Mouse (Mus musculus) cerebellum, postnatal 14 days (tissue): ENCODE measurements around the gene Lsp1.
A peak's percentile ranks its signal among the peaks of the same experiment; 100 is the strongest.

ENCODE experiments used
- DNase-seq, 2 experiments: peaks; one replicate each; pipeline ENCODE4 v3.0.0; 2021; ENCODE audit warnings: mixed read lengths in 2 of 2

Lsp1 gene

DNA sequence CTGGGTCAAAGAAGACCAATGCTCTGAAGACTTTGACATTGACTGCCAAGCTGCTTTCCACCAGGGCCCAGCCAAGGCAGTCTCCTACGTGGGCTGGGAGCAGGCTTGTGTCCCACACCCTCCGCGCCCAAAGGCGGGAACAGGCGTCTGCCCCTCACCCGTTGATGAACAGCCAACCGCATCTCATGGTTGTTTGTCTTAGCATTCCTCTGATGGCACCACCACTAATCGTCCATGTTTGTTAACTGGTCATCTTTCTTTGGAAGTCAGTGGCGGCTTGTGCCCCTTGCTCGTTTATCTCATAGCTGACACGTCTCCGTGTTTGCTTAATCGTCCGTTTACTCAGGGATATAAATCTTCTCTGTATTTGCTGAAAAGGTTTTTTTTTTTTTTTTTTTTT, 48.9 kb downstream of the Lsp1 start:
- DNase-seq = no peak

- DNase-seq = no peak
These were observed 49.6 kb downstream of the Lsp1 start for GRCm38 (mm10) chr7:142510021-142510777.

DNA sequence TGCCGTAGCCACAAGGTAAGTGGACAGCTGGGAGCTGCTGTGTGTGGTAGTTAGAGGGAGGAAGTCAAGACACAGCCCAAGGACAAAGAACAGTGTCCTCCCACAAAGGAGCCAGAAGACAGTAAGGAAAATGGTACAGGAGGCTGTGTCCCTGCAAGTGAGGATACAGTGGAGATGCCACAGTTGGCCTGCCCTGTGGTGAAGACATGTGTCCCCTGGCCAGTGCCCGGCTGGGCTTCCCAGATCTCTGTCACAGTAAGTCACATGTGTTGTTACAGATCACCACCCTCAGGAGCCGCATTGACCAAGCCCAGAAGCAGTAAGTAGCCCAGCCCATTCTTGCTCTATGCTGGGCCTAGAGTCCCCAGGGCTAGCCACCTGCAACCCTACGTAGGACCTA, 53.4 kb downstream of the Lsp1 start:
- DNase-seq = no peak

- no peak for DNase-seq
These were observed 55.8 kb downstream of the Lsp1 start for GRCm38 (mm10) chr7:142516221-142516978.

GRCm38 (mm10) chr7:142517531-142517930, 56.9 kb downstream of the Lsp1 start:
- DNase-seq = no peak

GRCm38 (mm10) chr7:142520331-142520730, 59.7 kb downstream of the Lsp1 start:
- no peak for DNase-seq

- DNase-seq = no peak
These were observed 61.7 kb downstream of the Lsp1 start for GRCm38 (mm10) chr7:142522352-142522751.

- DNase-seq = no peak
These were observed 62.8 kb downstream of the Lsp1 start for GRCm38 (mm10) chr7:142523200-142523990.

DNA sequence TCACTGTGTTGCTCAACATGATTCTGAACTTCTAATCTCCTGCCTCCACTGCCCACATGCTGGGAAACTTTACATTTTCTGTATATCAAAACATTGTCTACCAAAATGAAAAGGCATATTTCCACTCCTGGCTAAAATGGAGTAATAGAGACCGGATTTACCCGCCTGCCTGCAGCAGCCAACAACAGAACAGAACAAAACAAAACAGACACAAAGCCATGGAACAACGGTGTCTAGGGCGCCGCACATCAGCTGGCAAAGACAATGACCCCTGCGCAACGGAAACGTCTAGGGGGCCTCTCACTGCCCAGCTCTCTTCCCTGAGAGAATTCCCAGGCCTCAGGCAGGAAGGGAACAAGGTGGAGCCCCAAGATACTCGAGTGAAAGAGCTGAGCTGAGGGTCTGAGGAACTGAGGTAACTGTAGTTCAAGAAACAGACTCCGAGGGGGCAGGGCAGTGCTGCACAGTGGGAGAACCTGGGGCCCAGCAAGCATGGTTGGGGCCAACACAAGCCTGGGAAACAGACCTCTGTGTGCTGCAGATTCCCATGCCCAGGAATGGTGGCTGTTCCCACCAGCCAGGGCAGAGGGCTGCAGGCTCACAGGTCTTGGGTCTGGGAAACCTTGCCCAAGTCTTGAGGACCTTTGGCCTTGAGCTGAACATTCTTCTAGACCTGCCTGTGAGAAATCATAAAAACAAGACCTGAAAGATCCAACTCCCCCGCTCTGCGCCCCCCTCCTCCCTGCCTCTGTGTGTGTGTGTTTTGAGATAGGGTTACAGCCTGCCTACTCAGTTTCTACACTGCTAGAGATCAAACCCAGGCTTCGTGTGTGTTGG, 65.0 kb downstream of the Lsp1 start:
- no peak for DNase-seq

GRCm38 (mm10) chr7:142529350-142529749, 68.7 kb downstream of the Lsp1 start:
- no peak for DNase-seq

DNA sequence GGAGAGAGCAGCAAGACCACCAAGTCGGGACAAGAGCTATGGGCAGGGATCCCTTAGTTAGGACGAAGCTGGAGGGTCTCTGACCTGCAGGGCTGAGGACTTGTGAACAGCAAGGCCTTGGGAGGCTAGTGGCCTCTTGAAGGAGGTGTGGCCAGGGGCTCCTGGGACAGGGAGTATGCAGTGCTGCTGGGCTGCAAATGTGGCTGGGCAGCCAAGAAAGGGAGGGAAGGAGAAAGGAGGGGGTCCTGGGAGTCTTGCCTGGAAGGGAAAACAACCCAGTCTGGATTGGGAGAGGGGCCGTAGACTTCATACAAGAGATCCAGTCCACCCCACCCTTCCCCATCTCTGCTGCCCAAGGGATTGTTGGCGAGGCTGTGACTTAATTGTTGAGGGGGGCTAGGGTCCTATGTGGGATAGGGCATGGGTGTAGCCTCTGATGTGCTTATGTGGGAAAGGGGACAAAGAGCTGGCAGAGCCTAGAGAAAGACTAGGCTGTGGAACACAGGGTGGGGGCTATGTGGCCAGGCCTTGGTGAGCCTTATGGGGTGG, 71.4 kb downstream of the Lsp1 start:
- DNase-seq = no peak

DNA sequence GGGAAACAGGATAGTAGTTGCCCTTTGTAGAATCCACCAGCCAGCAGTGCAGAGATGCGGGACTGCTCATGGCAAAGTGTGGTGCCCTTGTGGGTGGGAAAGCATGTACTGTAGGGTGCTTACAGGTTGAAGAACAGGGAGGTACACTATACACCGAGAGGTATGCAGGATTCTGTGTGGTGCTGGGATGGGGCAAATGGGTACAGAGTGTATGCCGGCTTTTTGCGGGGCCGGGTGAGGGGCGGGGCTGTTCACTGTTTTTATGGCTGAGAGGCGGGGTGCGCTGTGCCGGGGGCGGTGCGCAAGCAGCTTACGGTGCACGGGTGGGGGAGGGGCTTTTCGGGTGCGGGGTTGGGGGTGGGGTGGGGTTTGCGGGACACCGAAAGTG, 72.1 kb downstream of the Lsp1 start, which contains the start of gene Mrpl23:
Mrpl23 (plus strand) TSS at position 16 of the 388 bp plus-strand sequence.
- DNase-seq = no peak

GRCm38 (mm10) chr7:142533059-142533855, 72.6 kb downstream of the Lsp1 start:
- peak; percentile 96 to 97 for DNase-seq

GRCm38 (mm10) chr7:142535116-142535515, 74.5 kb downstream of the Lsp1 start:
- DNase-seq = no peak

DNA sequence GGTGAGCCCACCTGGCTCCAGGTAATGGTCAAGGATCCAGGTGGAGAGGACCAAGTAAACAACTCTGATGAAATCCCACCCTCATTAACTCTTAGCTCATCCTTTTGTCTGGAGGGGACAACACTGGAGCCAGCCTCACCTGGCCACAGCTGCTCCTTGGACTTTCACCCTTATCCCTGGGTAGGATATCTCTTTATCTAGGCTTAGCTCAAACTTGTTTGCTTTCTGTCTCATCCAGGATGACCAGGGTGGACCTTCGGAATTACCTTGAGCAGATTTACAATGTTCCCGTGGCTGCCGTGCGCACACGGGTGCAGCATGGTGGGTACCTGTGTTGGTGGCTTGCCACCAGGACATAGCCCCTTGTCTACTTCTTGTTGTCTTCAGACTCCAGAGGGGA, 75.2 kb downstream of the Lsp1 start:
- no peak for DNase-seq

DNA sequence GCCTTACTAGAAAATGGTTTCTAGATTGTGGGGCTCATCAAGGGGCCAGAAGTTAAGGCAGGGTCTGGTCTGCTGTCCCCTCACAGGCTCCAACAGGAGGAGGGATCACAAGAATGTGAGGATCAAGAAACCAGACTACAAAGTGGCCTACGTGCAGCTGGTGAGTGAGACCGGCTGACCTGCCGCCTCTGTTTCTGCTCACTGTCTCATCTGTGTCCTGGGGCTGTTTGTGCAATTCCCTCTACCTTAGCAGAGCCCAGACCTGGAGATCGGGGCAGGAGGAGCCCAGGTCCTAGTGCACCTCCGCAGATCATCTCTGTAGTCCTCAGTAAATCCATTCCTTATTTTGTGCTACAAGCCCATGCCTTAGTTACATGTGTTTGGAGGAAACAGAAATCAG, 76.6 kb downstream of the Lsp1 start:
- no peak for DNase-seq

- peak; percentile 83 to 91 for DNase-seq
These were observed 77.3 kb downstream of the Lsp1 start for GRCm38 (mm10) chr7:142537879-142538278.

GRCm38 (mm10) chr7:142538291-142538690, 77.7 kb downstream of the Lsp1 start:
- no peak for DNase-seq

- DNase-seq = no peak
These were observed 78.2 kb downstream of the Lsp1 start for GRCm38 (mm10) chr7:142538766-142539165.

DNA sequence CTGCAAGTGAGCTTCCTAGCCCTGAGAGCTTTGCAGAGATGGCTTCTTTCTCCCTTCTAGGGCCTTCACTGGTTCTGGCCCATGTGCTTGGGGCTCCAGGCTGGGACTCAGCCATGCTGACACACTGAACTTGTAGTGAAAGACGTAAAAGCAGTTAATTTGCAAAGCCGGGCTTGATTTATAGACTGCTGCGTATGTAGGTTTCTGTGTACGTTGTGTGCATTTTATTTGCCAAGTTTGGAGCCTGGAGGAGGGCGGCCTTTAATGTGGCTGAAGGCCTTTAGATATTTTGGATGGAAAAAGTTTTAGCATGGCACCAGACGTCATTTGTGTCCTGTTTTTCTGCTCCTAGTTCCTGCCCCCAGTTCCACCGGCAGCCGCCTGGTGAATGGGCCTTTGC, 79.2 kb downstream of the Lsp1 start:
- DNase-seq = no peak

GRCm38 (mm10) chr7:142542771-142543303, 82.2 kb downstream of the Lsp1 start:
- no peak for DNase-seq
